Mouse (Mus musculus) intestine, postnatal 0 days (tissue): Measurements from ENCODE around the gene 1810024B03Rik. TPM values are rescaled to one million over a fixed set of nuclear protein-coding genes. Genes with fewer than 3 reads are reported as not detected.

Experiments used
- ATAC-seq: fragments of 200-750 bp; cut with Nextera tagmentation; 2 replicates; pipeline ENCODE4 v1.8.0; 2017; ENCODE audit warnings: mild to moderate bottlenecking, moderate TSS enrichment, moderate library complexity
- H3K27ac ChIP-seq: fragments of 300-500 bp; sonication (generic); 2 replicates; pipeline ENCODE4 v1.5.1; 2014; ENCODE audit warnings: mild to moderate bottlenecking, low read depth, low read length, moderate library complexity
- H3K27me3 ChIP-seq: fragments of 300-500 bp; sonication (generic); replicated peaks from 2 replicates; pipeline ENCODE4 v1.6.1; 2014; ENCODE audit warnings: low read length, mixed read lengths; ENCODE audit not compliant: control insufficient read depth, insufficient read depth
- H3K36me3 ChIP-seq: fragments of 300-500 bp; sonication (generic); 2 replicates; pipeline ENCODE4 v1.6.1; 2014; ENCODE audit warnings: mild to moderate bottlenecking, moderate library complexity; ENCODE audit not compliant: control insufficient read depth, insufficient read depth
- H3K4me1 ChIP-seq: fragments of 300-500 bp; sonication (generic); replicated peaks from 2 replicates; pipeline ENCODE4 v1.6.1; 2014; ENCODE audit warnings: antibody characterized with exemption, low read length, mixed read lengths; ENCODE audit not compliant: control insufficient read depth, insufficient read depth
- H3K4me2 ChIP-seq: fragments of 300-500 bp; sonication (generic); replicated peaks from 2 replicates; pipeline ENCODE4 v1.6.1; 2014; ENCODE audit warnings: low read depth, mild to moderate bottlenecking, moderate library complexity
- H3K4me3 ChIP-seq: fragments of 300-500 bp; sonication (generic); 2 replicates; pipeline ENCODE4 v1.5.1; 2014; ENCODE audit warnings: low read depth, low read length
- H3K9ac ChIP-seq: fragments of 300-500 bp; sonication (generic); 2 replicates; pipeline ENCODE4 v1.6.1; 2014; ENCODE audit warnings: mild to moderate bottlenecking, low read depth, low read length
- H3K9me3 ChIP-seq: fragments of 300-500 bp; sonication (generic); 2 replicates; pipeline ENCODE4 v1.6.1; 2016; ENCODE audit warnings: mixed run types; ENCODE audit not compliant: control insufficient read depth
- CTCF ChIP-seq: sonication (generic); IDR thresholded peaks from 2 replicates; pipeline ENCODE4 v1.5.1; 2016; ENCODE audit warnings: low read depth, mild to moderate bottlenecking, control low read depth, antibody characterized with exemption, moderate library complexity
- WGBS: fragments of 180-500 bp; shearing (Covaris S2); extraction: QIAGEN DNeasy Blood & Tissue Kit; methylation state at CpG from one replicate; pipeline ENCODE4 v1.1.7; 2014; 5-methylcytosine and 5-hydroxymethylcytosine counted together
- polyA plus RNA-seq: library from polyadenylated mRNA; unstranded; fragments of >200 nt; fragmentation: Nextera tagmentation; extraction: Ambion mirVana; gene quantifications from 2 replicates; pipeline ENCODE4 v1.2.1, GENCODE M21; 2015

The 1810024B03Rik gene
- polyA plus RNA-seq, 1 experiment from 2014 or later, result 1.3 TPM

DNA sequence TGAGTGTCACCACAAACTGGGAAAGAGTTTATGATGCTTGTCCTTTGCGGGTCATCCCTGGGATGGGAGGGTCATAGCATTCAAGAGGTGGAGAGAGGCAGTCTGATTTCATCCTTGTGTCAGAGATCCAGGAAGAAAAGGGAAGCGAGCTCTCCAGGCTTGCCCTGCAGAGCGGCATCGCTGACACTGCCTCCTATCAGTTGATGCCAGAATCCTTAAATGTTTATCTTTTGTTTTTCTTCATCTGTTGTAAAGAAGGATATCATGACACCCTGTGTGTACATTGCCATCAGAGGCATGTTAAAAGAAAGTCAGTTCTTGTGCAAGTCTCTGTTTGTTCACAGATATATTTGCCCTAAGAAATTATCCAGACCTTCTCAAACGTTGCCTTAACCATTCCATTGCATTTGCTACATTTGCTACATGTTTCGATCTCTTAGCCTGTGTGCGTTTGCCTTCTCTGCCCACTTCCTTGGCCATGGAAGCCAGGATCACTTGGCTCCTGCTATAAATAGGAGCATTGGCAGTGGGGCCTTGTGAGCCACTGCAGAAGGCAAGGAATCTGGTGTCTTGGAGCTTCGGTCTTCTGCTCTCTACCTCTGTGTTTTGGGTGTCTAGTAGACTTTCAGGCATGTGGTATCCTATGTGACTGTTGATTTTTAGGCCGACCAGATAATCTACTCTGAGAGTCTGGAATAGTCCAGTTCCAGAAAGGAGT is 42.4 kb upstream of the 1810024B03Rik start:
- H3K27me3 ChIP-seq, result no peaks in the 10 kb centered on the region
- TF ChIP-seq CTCF, result no peak
- H3K4me1 ChIP-seq, result peaks cover 5% of the 10 kb centered on the region
- WGBS, result 90% methylated on average over 9 of the region's 9 CpGs
- no peak overlapping the region for H3K9ac ChIP-seq
- H3K27ac ChIP-seq, result no peak overlapping the region
- no peak overlapping the region for H3K4me3 ChIP-seq
- H3K4me2 ChIP-seq, result no peak overlapping the region
- peaks cover 14% of the 10 kb centered on the region; the same call in 1 of the 2 replicates for H3K36me3 ChIP-seq
- H3K9me3 ChIP-seq, result no peaks in the 10 kb centered on the region
- no peak for ATAC-seq

DNA sequence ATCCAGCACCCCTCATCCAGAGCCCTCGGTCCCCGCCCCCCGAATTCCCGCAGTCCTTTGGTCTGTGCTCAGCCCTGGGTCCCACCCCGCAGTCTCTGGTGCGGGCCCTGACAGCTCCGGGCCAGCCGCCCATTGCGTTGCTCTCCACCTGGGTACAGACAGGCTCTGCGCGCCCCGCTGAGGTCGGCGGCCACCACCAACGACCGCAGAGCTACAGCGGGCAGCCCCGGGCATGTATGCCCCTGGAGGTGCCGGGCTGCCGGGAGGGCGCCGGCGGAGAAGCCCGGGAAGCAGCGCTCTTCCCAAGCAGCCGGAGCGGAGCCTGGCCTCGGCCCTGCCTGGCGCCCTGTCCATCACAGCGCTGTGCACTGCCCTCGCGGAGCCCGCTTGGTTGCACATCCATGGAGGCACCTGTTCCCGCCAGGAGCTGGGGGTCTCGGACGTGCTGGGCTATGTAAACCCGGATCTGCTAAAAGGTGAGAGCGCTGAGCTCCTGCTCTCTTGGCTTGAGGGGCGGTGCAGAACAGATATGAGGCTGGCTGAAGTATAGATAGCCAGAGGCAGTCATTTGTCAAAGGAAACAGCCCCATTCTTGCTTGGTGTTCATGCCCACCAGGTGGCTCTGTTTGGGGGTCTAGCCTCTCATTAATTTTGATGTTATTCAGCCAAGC is 40.4 kb upstream of the 1810024B03Rik start:
- no peaks in the 10 kb centered on the region for H3K9me3 ChIP-seq
- peak overlapping the region; percentile 94 for H3K4me2 ChIP-seq
- H3K36me3 ChIP-seq, result peaks cover 28% of the 10 kb centered on the region
- H3K27me3 ChIP-seq, result no peaks in the 10 kb centered on the region
- H3K27ac ChIP-seq, result peak overlapping the region; percentile 82
- peak overlapping the region; percentile 92 for H3K4me3 ChIP-seq
- peak; percentile 34 for ATAC-seq
- H3K9ac ChIP-seq, result peak overlapping the region; percentile 96
- under 1% methylated on average over 38 of the region's 39 CpGs for WGBS
- TF ChIP-seq CTCF, result peak; percentile 53
- peaks cover 5% of the 10 kb centered on the region for H3K4me1 ChIP-seq

DNA sequence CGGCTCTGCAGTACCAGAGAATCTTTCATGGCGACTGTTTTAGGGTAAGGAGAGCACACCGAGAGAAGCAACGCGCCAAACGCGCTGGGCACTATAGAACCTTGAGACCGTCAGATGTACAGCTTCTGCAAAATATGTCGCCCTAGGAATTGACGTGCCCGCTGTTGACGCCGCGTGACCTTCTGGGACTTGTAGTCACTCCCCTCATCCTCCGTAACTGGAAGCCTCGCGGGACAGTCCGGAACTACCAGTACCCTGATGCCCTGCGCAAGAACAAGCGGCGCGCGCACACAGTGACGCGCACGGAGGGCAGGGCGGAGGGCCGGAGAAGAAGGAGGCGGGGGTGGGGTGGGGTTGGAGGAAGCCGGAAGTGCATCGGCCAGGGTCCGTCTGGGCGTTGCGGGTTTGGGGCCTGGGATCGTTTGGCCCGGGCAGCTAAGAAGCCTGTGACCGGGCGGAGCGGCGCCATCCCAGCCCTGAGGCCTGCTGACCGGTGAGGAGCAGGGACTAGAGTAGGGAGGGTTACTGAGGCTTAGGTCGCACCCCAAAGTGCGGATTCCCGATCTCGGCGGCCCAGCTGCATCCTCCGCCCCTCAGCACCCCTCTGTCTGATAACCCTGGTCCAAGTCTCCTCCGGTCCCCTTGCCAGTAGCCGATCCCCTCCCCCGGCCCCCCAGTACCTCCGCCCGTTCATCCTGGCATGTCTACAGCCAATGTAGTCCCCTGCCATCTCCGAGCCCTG is 39.7 kb upstream of the 1810024B03Rik start, which contains the start of the genes Ciao1 and Tmem127:
Ciao1 (minus strand) TSS at position 225 of the 742 bp plus-strand sequence.
Tmem127 (plus strand) TSS at position 317 of the 742 bp plus-strand sequence.
- Histone ChIP-seq H3K27me3 (no peaks in the 10 kb centered on the region), H3K9ac (peak within 1 kb of the TSS; percentile 96), H3K4me1 (peaks cover 5% of the 10 kb centered on the region), H3K27ac (peak within 1 kb of the TSS; percentile 82), H3K9me3 (no peaks in the 10 kb centered on the region), H3K4me2 (peak within 1 kb of the TSS; percentile 94), H3K4me3 (peak within 1 kb of the TSS; percentile 92), H3K36me3 (peaks cover 33% of the 10 kb centered on the region)
- no peak for TF ChIP-seq CTCF
- ATAC-seq, result peak; percentile 99
- 0% methylated on average over 53 of the region's 53 CpGs for WGBS

DNA sequence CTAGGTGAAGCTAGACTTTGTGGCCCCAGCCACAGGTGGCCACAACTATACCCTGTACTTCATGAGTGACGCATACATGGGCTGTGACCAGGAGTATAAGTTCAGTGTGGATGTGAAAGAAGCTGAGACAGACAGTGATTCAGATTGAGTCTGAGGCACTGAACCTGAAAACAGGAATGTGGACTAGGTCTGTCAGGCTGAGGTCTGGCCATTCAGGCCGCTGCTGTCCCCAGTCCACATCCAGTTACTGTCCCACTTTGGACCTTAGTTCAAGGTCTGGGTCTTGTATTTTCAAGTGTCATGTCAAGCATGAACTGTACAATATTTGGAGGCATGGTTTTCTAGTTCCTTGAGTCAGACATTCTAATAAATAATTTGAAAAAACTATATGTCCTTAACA is 32.0 kb upstream of the 1810024B03Rik start:
- Histone ChIP-seq H3K27ac (no peak overlapping the region), H3K4me3 (no peak overlapping the region), H3K36me3 (peaks cover 84% of the 10 kb centered on the region), H3K27me3 (no peaks in the 10 kb centered on the region), H3K4me2 (no peak overlapping the region), H3K9me3 (no peaks in the 10 kb centered on the region), H3K4me1 (no peaks in the 10 kb centered on the region), H3K9ac (no peak overlapping the region)
- no peak for ATAC-seq
- WGBS, result 98% methylated on average over 2 of the region's 2 CpGs
- no peak for TF ChIP-seq CTCF

DNA sequence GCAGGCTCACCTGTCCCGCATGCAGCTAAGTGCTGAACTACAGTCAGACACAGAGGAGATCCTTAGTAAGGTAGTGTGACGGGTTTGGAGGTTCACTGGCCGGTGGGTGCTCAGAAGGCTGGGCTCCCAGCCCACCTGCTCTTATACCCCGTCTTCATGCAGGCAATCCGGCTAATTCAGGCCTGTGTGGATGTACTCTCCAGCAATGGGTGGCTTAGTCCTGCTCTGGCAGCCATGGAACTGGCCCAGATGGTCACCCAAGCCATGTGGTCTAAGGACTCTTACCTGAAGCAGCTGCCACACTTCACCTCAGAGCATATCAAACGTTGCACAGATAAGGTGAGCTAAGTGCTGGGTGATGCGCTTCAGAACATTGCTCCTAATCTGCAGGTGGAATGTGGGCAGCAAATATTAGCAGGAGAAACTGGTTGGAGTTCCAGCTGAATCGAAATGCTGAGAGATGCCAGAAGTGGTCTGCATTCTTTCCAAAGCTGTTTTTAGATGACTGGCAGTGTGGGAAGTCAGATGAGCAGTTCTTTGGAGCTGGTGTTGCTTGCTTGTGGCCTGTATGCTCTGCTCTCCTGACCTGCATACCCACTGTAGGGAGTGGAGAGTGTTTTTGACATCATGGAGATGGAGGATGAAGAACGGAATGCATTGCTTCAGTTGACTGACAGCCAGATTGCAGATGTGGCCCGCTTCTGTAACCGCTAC is 30.0 kb upstream of the 1810024B03Rik start:
- Histone ChIP-seq H3K4me3 (no peak overlapping the region), H3K9ac (no peak overlapping the region), H3K4me1 (no peaks in the 10 kb centered on the region), H3K9me3 (no peaks in the 10 kb centered on the region), H3K27me3 (no peaks in the 10 kb centered on the region), H3K36me3 (peaks cover 91% of the 10 kb centered on the region), H3K27ac (no peak overlapping the region), H3K4me2 (no peak overlapping the region)
- no peak for ATAC-seq
- no peak for TF ChIP-seq CTCF
- 88% methylated on average over 11 of the region's 11 CpGs for WGBS
